Mouse (Mus musculus): ENCODE measurements at regions not wholly inside any gene's neighbourhood (a gene's known extent, or its start where the extent isn't known, plus 50 kb on each side); places are given as distances from the start of the nearest gene placed in this dataset.

- peaks cover 39% of the 10 kb centered on the region for H3K4me1 ChIP-seq
- H3K9me3 ChIP-seq, result no peaks in the 10 kb centered on the region
- no peak overlapping the region for H3K4me3 ChIP-seq
- WGBS, result 12% methylated on average over 8 of the region's 8 CpGs
- H3K9ac ChIP-seq, result no peak overlapping the region
- 0 out of 2 replicates have a peak, but pooled peaks cover 7% of the 10 kb centered on the region for H3K27me3 ChIP-seq
- peak overlapping the region; percentile 11; the same call in 1 of the 2 replicates for H3K4me2 ChIP-seq (replicated peaks)
- no peak for ATAC-seq (ENCODE audit: insufficient number of reproducible peaks, insufficient read depth, low FRiP score, low TSS enrichment)
- peak overlapping the region; percentile 80 for H3K27ac ChIP-seq
- H3K36me3 ChIP-seq, result no peaks in the 10 kb centered on the region
These were observed 50.6 kb upstream of the Tbx3 start for GRCm38 (mm10) chr5:119619906-119620305.
